In genomic region chr3:94362138-94362537, GRCm38 (mm10) we compare ENCODE assay signal across 11 mouse cellular contexts. TPM values are rescaled to one million over a fixed set of nuclear protein-coding genes. Genes with fewer than 3 reads are reported as not detected.
DNase-seq lines count a peak whose midpoint lies in the region; ATAC-seq lines count a peak whose summit lies in the region.
"Had no signal": no experiment of that assay in that cellular context is flagged by ENCODE, and none has a peak within 500 bp of the region (broad histone marks: within the 10 kb centered on the region; RNA-seq: fewer than 3 reads in every experiment).

TSS of gene C2cd4d (plus strand) at chr3:94362438.

- WGBS in heart, embryonic 14.5 days, result 61% methylated on average over 7 of the region's 7 CpGs
- WGBS in embryonic facial prominence, embryonic 10.5 days, result 20% methylated on average over 7 of the region's 7 CpGs
- 29% methylated on average over 7 of the region's 7 CpGs for WGBS in hindbrain, embryonic 15.5 days
- WGBS in midbrain, embryonic 13.5 days, result 18% methylated on average over 7 of the region's 7 CpGs

- peaks cover 44% of the 10 kb centered on the region for H3K27me3 ChIP-seq in heart, embryonic 14.5 days (ENCODE audit: control insufficient read depth, insufficient read depth, low read length)
- H3K27me3 ChIP-seq in embryonic facial prominence, embryonic 10.5 days (replicated peaks; ENCODE audit: low read depth, poor library complexity, severe bottlenecking), result peaks cover 56% of the 10 kb centered on the region
- peaks cover 2% of the 10 kb centered on the region for H3K27me3 ChIP-seq in hindbrain, embryonic 15.5 days
- peaks cover 43% of the 10 kb centered on the region for H3K27me3 ChIP-seq in midbrain, embryonic 13.5 days
- H3K27me3 ChIP-seq: CH12.LX had no signal

- H3K9me3 ChIP-seq in heart, embryonic 14.5 days (ENCODE audit: control insufficient read depth, low read length), result 0 out of 2 replicates have a peak, but pooled peaks cover 3% of the 10 kb centered on the region
- H3K9me3 ChIP-seq in embryonic facial prominence, embryonic 10.5 days, result no peaks in the 10 kb centered on the region; the same call in 1 of the 2 replicates
- H3K9me3 ChIP-seq in hindbrain, embryonic 15.5 days, result no peaks in the 10 kb centered on the region
- peaks cover 4% of the 10 kb centered on the region; the same call in 1 of the 2 replicates for H3K9me3 ChIP-seq in midbrain, embryonic 13.5 days

- H3K27ac ChIP-seq in heart, embryonic 14.5 days (replicated peaks in 1 of 2; ENCODE audit: control insufficient read depth in 1 of 2, insufficient read depth in 1 of 2, low read depth in 2 of 2, low read length in 2 of 2), result no peak within 1 kb of the TSS
- peak within 1 kb of the TSS; percentile 82; the same call in 1 of the 2 replicates for H3K27ac ChIP-seq in embryonic facial prominence, embryonic 10.5 days (replicated peaks)
- H3K27ac ChIP-seq in hindbrain, embryonic 15.5 days (replicated peaks), result no peak within 1 kb of the TSS
- no peak within 1 kb of the TSS for H3K27ac ChIP-seq in midbrain, embryonic 13.5 days

- DNase-seq in heart, postnatal 25 days (ENCODE audit: low spot score), result no peak
- peak; percentile 25 for DNase-seq in embryonic facial prominence, embryonic 10.5 days (ENCODE audit: low spot score)
- DNase-seq in gastrocnemius, postnatal 14 days, result no peak
- DNase-seq in right cerebral cortex, postnatal 36 days (ENCODE audit: low spot score in 2 of 2), result no peak
- DNase-seq: thymus, postnatal 14 days had no signal

- no peaks in the 10 kb centered on the region for H3K36me3 ChIP-seq in heart, embryonic 14.5 days (ENCODE audit: control insufficient read depth, insufficient read depth, low read length)
- H3K36me3 ChIP-seq in embryonic facial prominence, embryonic 10.5 days (replicated peaks), result no peaks in the 10 kb centered on the region
- no peaks in the 10 kb centered on the region for H3K36me3 ChIP-seq in hindbrain, embryonic 15.5 days
- H3K36me3 ChIP-seq in midbrain, embryonic 13.5 days, result no peaks in the 10 kb centered on the region

- no peaks in the 10 kb centered on the region for H3K4me1 ChIP-seq in heart, embryonic 14.5 days (ENCODE audit: control insufficient read depth in 2 of 2, insufficient read depth in 2 of 2, low read length in 2 of 2)
- peaks cover 20% of the 10 kb centered on the region for H3K4me1 ChIP-seq in embryonic facial prominence, embryonic 10.5 days
- H3K4me1 ChIP-seq in hindbrain, embryonic 15.5 days (replicated peaks), result peaks cover 13% of the 10 kb centered on the region
- peaks cover 16% of the 10 kb centered on the region for H3K4me1 ChIP-seq in midbrain, embryonic 13.5 days (replicated peaks)

- no peak for ATAC-seq in heart, embryonic 14.5 days (ENCODE audit: insufficient number of reproducible peaks, insufficient read depth, low FRiP score, low read depth)
- no peak for ATAC-seq in hindbrain, embryonic 15.5 days (ENCODE audit: low FRiP score, low read depth)
- no peak for ATAC-seq in midbrain, embryonic 13.5 days
- no peak for ATAC-seq in erythroblast, adult 5-6 weeks (replicated peaks; ENCODE audit: low FRiP score, poor library complexity, severe bottlenecking)

- intact Hi-C loops in heart, postnatal 25 days (cut with DNase I), result no loop called here
- intact Hi-C loops in gastrocnemius, postnatal 14 days (cut with DNase I; ENCODE audit: low total_unique reads), result loop anchor here (10.0 kb wide), 1 partner anchor 243 kb away; no protein-coding TSS in a partner anchor

- peak within 1 kb of the TSS; percentile 78 for H3K9ac ChIP-seq in heart, embryonic 14.5 days (ENCODE audit: low read length)
- peak within 1 kb of the TSS; percentile 75 for H3K9ac ChIP-seq in hindbrain, embryonic 15.5 days
- peak within 1 kb of the TSS; percentile 82 for H3K9ac ChIP-seq in midbrain, embryonic 13.5 days (replicated peaks)

- H3K4me2 ChIP-seq in heart, embryonic 14.5 days (ENCODE audit: low read length), result peak within 1 kb of the TSS; percentile 97
- H3K4me2 ChIP-seq in hindbrain, embryonic 15.5 days, result peak within 1 kb of the TSS; percentile 94
- H3K4me2 ChIP-seq in midbrain, embryonic 13.5 days (replicated peaks), result peak within 1 kb of the TSS; percentile 84

- H3K4me3 ChIP-seq in heart, embryonic 14.5 days (ENCODE audit: control insufficient read depth in 1 of 2, insufficient read depth in 1 of 2, low read depth in 1 of 2, low read length in 2 of 2), result peak within 1 kb of the TSS; percentile 61 to 65
- H3K4me3 ChIP-seq in embryonic facial prominence, embryonic 10.5 days, result peak within 1 kb of the TSS; percentile 68
- H3K4me3 ChIP-seq in hindbrain, embryonic 15.5 days, result peak within 1 kb of the TSS; percentile 57
- H3K4me3 ChIP-seq in midbrain, embryonic 13.5 days (replicated peaks), result peak within 1 kb of the TSS; percentile 57

RNA-seq across cellular contexts. Expression of gene C2cd4d, which starts in this region (rescaled TPM):
- polyA plus RNA-seq in heart, embryonic 14.5 days (2014; fragmentation: Nextera tagmentation; extraction: Ambion mirVana), result 0.53 and 0.89 TPM in 2 replicates
- total RNA-seq in heart, postnatal 25 days (2021), result not detected
- 0.30 and 0.31 TPM in 2 replicates for polyA plus RNA-seq in embryonic facial prominence, embryonic 10.5 days (2016; fragmentation: Nextera tagmentation; extraction: Ambion mirVana)
- 2.4 and 3.3 TPM in 2 replicates for polyA plus RNA-seq in hindbrain, embryonic 15.5 days (2015; fragmentation: Nextera tagmentation; extraction: Ambion mirVana)
- polyA plus RNA-seq in midbrain, embryonic 13.5 days (2015; fragmentation: Nextera tagmentation; extraction: Ambion mirVana), result 2.0 and 2.2 TPM in 2 replicates
- under 1 TPM; 0.18 to 0.31 TPM for total RNA-seq in gastrocnemius, postnatal 14 days (2021)
- not detected in 2 replicates for total RNA-seq in erythroblast, adult 5-6 weeks (2015; ENCODE audit: low replicate concordance)
- not detected in 2 replicates for total RNA-seq in erythroblast, adult 5-6 weeks (2017; ENCODE audit: low replicate concordance)
- total RNA-seq: CH12.LX; gastrocnemius, adult 8-10 months had no signal

Comparison
In these comparisons a context has a peak if more than half of its experiments do, and no peak if none do; other contexts are left out.
1. Peak in DNase-seq, H3K4me3 ChIP-seq and H3K27ac ChIP-seq in embryonic facial prominence, embryonic 10.5 days; RNA of the gene not detected or under 1 TPM.